Mouse (Mus musculus) adrenal gland, adult 8-10 months (tissue): ENCODE measurements around the gene Tmod2. TPM values are rescaled to one million over a fixed set of nuclear protein-coding genes. Genes with fewer than 3 reads are reported as not detected.
A peak's percentile ranks its signal among the peaks of the same experiment; 100 is the strongest.
"Not testable (repeated sequence)": the region's sequence is repeated elsewhere in the genome, so short reads cannot be mapped to it uniquely, and the experiment has no call there.

ENCODE experiments used
- DNase-seq: peaks from one replicate; pipeline ENCODE4 v3.0.0; 2022
- total RNA-seq, 4 experiments: library from RNA; stranded (reverse); gene quantifications; 2 replicates each; pipeline ENCODE4 v1.2.4; 2022

Gene Tmod2
- total RNA-seq, 4 experiments from 2014 or later = 11.3 to 23.2 (median 16.8) TPM

- no peak for DNase-seq
These were observed 62.1 kb downstream of the Tmod2 start for GRCm38 (mm10) chr9:75549010-75549409.

GRCm38 (mm10) chr9:75546885-75547553 is 64.1 kb downstream of the Tmod2 start:
- DNase-seq = peak; percentile 85

- no peak for DNase-seq
These were observed 65.6 kb downstream of the Tmod2 start for GRCm38 (mm10) chr9:75545514-75545913.

- DNase-seq = no peak
These were observed 69.6 kb downstream of the Tmod2 start for GRCm38 (mm10) chr9:75541497-75541896.

GRCm38 (mm10) chr9:75536422-75536821 is 74.7 kb downstream of the Tmod2 start:
- DNase-seq = no peak

GRCm38 (mm10) chr9:75534431-75534962 is 76.6 kb downstream of the Tmod2 start:
- no peak for DNase-seq

GRCm38 (mm10) chr9:75532989-75533388 is 78.1 kb downstream of the Tmod2 start:
- DNase-seq = not testable (repeated sequence)

GRCm38 (mm10) chr9:75532461-75532860 is 78.7 kb downstream of the Tmod2 start:
- DNase-seq = no peak

GRCm38 (mm10) chr9:75529358-75529757 is 81.8 kb downstream of the Tmod2 start:
- no peak for DNase-seq

- no peak for DNase-seq
These were observed 83.0 kb downstream of the Tmod2 start for GRCm38 (mm10) chr9:75528096-75528495.

- DNase-seq = peak; percentile 28
These were observed 83.6 kb downstream of the Tmod2 start for GRCm38 (mm10) chr9:75527368-75528059.

GRCm38 (mm10) chr9:75523646-75524045 is 87.5 kb downstream of the Tmod2 start:
- DNase-seq = no peak

- DNase-seq = no peak
These were observed 88.9 kb downstream of the Tmod2 start for GRCm38 (mm10) chr9:75522217-75522616.

- DNase-seq = peak; percentile 17
These were observed 89.3 kb downstream of the Tmod2 start for GRCm38 (mm10) chr9:75521788-75522187.

- DNase-seq = no peak
These were observed 90.2 kb downstream of the Tmod2 start for GRCm38 (mm10) chr9:75520940-75521339.

- no peak for DNase-seq
These were observed 93.4 kb downstream of the Tmod2 start for GRCm38 (mm10) chr9:75517751-75518150.

Other genes starting within 250 kb of the Tmod2 start
- gene Mapk6, start 201.3 kb downstream of the Tmod2 start, total RNA-seq = 10 to 100 TPM; 31.4 to 49.5 (median 36.9) TPM
- 10 to 100 TPM; 20.7 to 25.8 (median 22.3) TPM for gene Leo1, start 169.8 kb downstream of the Tmod2 start, total RNA-seq
- gene Tmod3, start 51.7 kb downstream of the Tmod2 start, total RNA-seq = 10 to 100 TPM; 49.5 to 64.9 (median 56.5) TPM
- 10 to 100 TPM; 12.8 to 20.1 (median 17.1) TPM for gene Lysmd2, start 14.4 kb upstream of the Tmod2 start, total RNA-seq
- 10 to 100 TPM; 31.3 to 44.0 (median 31.5) TPM for gene Scg3, start 72.7 kb upstream of the Tmod2 start, total RNA-seq
- gene Bmp5, start 164.0 kb upstream of the Tmod2 start, total RNA-seq = under 1 TPM; 0.22 to 0.67 (median 0.37) TPM